Mouse (Mus musculus) liver, adult 2 months (tissue): ENCODE measurements around the gene Cldn12. TPM values are rescaled to one million over a fixed set of nuclear protein-coding genes. Genes with fewer than 3 reads are reported as not detected.
A peak's percentile ranks its signal among the peaks of the same experiment; 100 is the strongest.

ENCODE experiments used
- DNase-seq: peaks from one replicate; pipeline ENCODE4 v3.0.0-alpha.2; 2011; ENCODE audit warnings: low read depth, low spot score; ENCODE audit errors: extremely low read depth
- H3K27ac ChIP-seq: fragments of 200-500 bp; replicated peaks from 2 replicates; pipeline ENCODE4 v1.5.1; 2012; ENCODE audit warnings: low read depth, mild to moderate bottlenecking, control low read depth, inconsistent platforms, low read length; ENCODE audit not compliant: insufficient read depth
- H3K27me3 ChIP-seq: fragments of 200-500 bp; 2 replicates; pipeline ENCODE4 v1.6.1; 2012; ENCODE audit warnings: mild to moderate bottlenecking, moderate library complexity, low read length, inconsistent platforms; ENCODE audit not compliant: control insufficient read depth, insufficient read depth
- H3K36me3 ChIP-seq: fragments of 200-500 bp; 2 replicates; pipeline ENCODE4 v1.6.1; 2012; ENCODE audit warnings: low read length, inconsistent platforms; ENCODE audit not compliant: control insufficient read depth, insufficient read depth
- H3K4me1 ChIP-seq: fragments of 200-500 bp; 2 replicates; pipeline ENCODE4 v1.6.1; 2011; ENCODE audit warnings: low read length; ENCODE audit not compliant: control insufficient read depth, insufficient read depth
- H3K4me3 ChIP-seq: fragments of 200-500 bp; 2 replicates; pipeline ENCODE4 v1.5.1; 2011; ENCODE audit warnings: low read depth, mild to moderate bottlenecking, control low read depth, low read length, moderate library complexity; ENCODE audit not compliant: insufficient read depth
- H3K79me2 ChIP-seq: fragments of 200-500 bp; 2 replicates; pipeline ENCODE4 v1.6.1; 2012; ENCODE audit warnings: inconsistent platforms, mild to moderate bottlenecking, low read length, moderate library complexity; ENCODE audit not compliant: control insufficient read depth, insufficient read depth
- H3K9ac ChIP-seq: fragments of 200-500 bp; 2 replicates; pipeline ENCODE4 v1.6.1; 2012; ENCODE audit warnings: low read depth, mild to moderate bottlenecking, control low read depth, inconsistent platforms, low read length
- CTCF ChIP-seq: fragments of 200-500 bp; IDR thresholded peaks from 2 replicates; pipeline ENCODE4 v1.5.1; 2011; ENCODE audit warnings: low read depth, low read length, control low read depth
- POLR2A ChIP-seq: fragments of 200-500 bp; IDR thresholded peaks from 2 replicates; pipeline ENCODE4 v1.6.1; 2011; ENCODE audit warnings: low read length, control low read depth; ENCODE audit not compliant: insufficient read depth; ENCODE audit errors: extremely low read depth
- WGBS: fragments of 180-500 bp; shearing (Covaris S2); methylation state at CpG from one replicate; pipeline ENCODE4 v1.1.7; 2018; 5-methylcytosine and 5-hydroxymethylcytosine counted together
- polyA plus RNA-seq: library from polyadenylated mRNA; depleted of rRNA; stranded (reverse); fragments of >200 nt; gene quantifications from 2 replicates; pipeline ENCODE4 v1.2.3, GENCODE M21; 2012
- total RNA-seq: library from RNA; depleted of rRNA; stranded (reverse); fragments of >200 nt; gene quantifications from 2 replicates; pipeline ENCODE4 v1.2.3, GENCODE M21; 2014

Cldn12 gene
- total and polyA plus RNA-seq, 2 experiments = 56.0 to 66.4 TPM

GRCm38 (mm10) chr5:5551110-5551509 is 36.4 kb upstream of the Cldn12 start:
- no peak for DNase-seq
- TF ChIP-seq POLR2A = no peak
- no peak for TF ChIP-seq CTCF
- Histone ChIP-seq H3K9ac (no peak overlapping the region), H3K4me3 (no peak overlapping the region), H3K27me3 (no peaks in the 10 kb centered on the region), H3K4me1 (no peaks in the 10 kb centered on the region), H3K27ac (no peak overlapping the region), H3K36me3 (peaks cover 31% of the 10 kb centered on the region), H3K79me2 (no peaks in the 10 kb centered on the region)
- 94% methylated on average over 1 of the region's 1 CpGs for WGBS

GRCm38 (mm10) chr5:5540385-5540784 is 25.6 kb upstream of the Cldn12 start:
- no peak for TF ChIP-seq POLR2A
- no peak for TF ChIP-seq CTCF

GRCm38 (mm10) chr5:5539771-5540170 is 25.0 kb upstream of the Cldn12 start:
- peaks cover 9% of the 10 kb centered on the region for H3K4me1 ChIP-seq
- H3K4me3 ChIP-seq = no peak overlapping the region
- DNase-seq = no peak
- 79% methylated on average over 3 of the region's 3 CpGs for WGBS
- no peaks in the 10 kb centered on the region for H3K27me3 ChIP-seq
- TF ChIP-seq POLR2A = no peak
- no peak for TF ChIP-seq CTCF
- H3K36me3 ChIP-seq = peaks cover 35% of the 10 kb centered on the region
- no peaks in the 10 kb centered on the region; the same call in 1 of the 2 replicates for H3K79me2 ChIP-seq
- no peak overlapping the region for H3K9ac ChIP-seq
- no peak overlapping the region for H3K27ac ChIP-seq

More at GRCm38 (mm10) chr5:5540385-5540784, 25.6 kb upstream of the Cldn12 start:
- H3K4me3 ChIP-seq = no peak overlapping the region
- peaks cover 9% of the 10 kb centered on the region for H3K4me1 ChIP-seq
- H3K36me3 ChIP-seq = peaks cover 35% of the 10 kb centered on the region
- DNase-seq = no peak
- 54% methylated on average over 3 of the region's 3 CpGs for WGBS
- H3K79me2 ChIP-seq = no peaks in the 10 kb centered on the region; the same call in 1 of the 2 replicates
- H3K27ac ChIP-seq = no peak overlapping the region
- H3K27me3 ChIP-seq = no peaks in the 10 kb centered on the region
- H3K9ac ChIP-seq = no peak overlapping the region

GRCm38 (mm10) chr5:5536131-5536530 is 21.4 kb upstream of the Cldn12 start:
- TF ChIP-seq CTCF (no peak), POLR2A (no peak)
- Histone ChIP-seq H3K79me2 (no peaks in the 10 kb centered on the region; the same call in 1 of the 2 replicates), H3K4me1 (peaks cover 15% of the 10 kb centered on the region), H3K36me3 (peaks cover 12% of the 10 kb centered on the region), H3K9ac (no peak overlapping the region), H3K27me3 (no peaks in the 10 kb centered on the region), H3K4me3 (no peak overlapping the region), H3K27ac (peak overlapping the region; percentile 67)
- peak; percentile 63 for DNase-seq
- WGBS = 33% methylated on average over 1 of the region's 1 CpGs

GRCm38 (mm10) chr5:5533656-5534420 is 19.1 kb upstream of the Cldn12 start:
- Histone ChIP-seq H3K79me2 (no peaks in the 10 kb centered on the region; the same call in 1 of the 2 replicates), H3K9ac (no peak overlapping the region), H3K36me3 (peaks cover 6% of the 10 kb centered on the region), H3K27ac (peak overlapping the region; percentile 81), H3K4me1 (peaks cover 15% of the 10 kb centered on the region), H3K27me3 (no peaks in the 10 kb centered on the region), H3K4me3 (no peak overlapping the region)
- peak; percentile 94 for DNase-seq
- TF ChIP-seq POLR2A (no peak), CTCF (no peak)
- WGBS = 25% methylated on average over 3 of the region's 3 CpGs

GRCm38 (mm10) chr5:5515411-5515810 is 653 bp upstream of the Cldn12 start:
- TF ChIP-seq POLR2A (no peak), CTCF (no peak)
- DNase-seq = no peak
- no peak overlapping the region for H3K9ac ChIP-seq
- H3K79me2 ChIP-seq = no peaks in the 10 kb centered on the region; the same call in 1 of the 2 replicates
- H3K27me3 ChIP-seq = no peaks in the 10 kb centered on the region
- peaks cover 6% of the 10 kb centered on the region; the same call in 1 of the 2 replicates for H3K36me3 ChIP-seq
- no peaks in the 10 kb centered on the region for H3K4me1 ChIP-seq
- H3K27ac ChIP-seq = no peak overlapping the region
- 79% methylated on average over 5 of the region's 5 CpGs for WGBS
- no peak overlapping the region for H3K4me3 ChIP-seq
